Mouse (Mus musculus): ENCODE data around the gene Cldn34c2. TPM values are rescaled to one million over a fixed set of nuclear protein-coding genes. Genes with fewer than 3 reads are reported as not detected.

The Cldn34c2 gene
- not detected in 2 replicates for polyA plus RNA-seq (2015; fragmentation: Nextera tagmentation; extraction: Ambion mirVana)

DNA sequence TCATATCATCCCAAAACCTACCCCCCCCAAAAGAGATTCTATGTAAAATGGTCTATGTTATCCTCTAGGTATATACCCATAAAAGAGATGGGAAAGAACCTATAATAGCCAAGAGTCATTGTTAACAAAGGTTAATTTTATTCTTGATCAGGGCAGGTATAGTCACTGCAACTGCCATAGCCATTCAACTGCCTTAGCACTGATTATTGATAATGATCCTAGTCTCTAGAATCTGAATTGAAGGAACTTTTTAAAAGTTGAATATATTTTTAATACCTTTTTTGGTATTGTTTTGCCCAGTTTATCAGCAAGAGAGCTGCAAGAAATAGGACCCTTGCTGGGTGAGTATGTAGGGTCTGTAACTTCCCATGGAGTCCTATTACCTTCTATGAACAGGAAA is at the start of gene Cldn34c2:
TSS of gene Cldn34c2 (plus strand) at position 301 of the 400 bp plus-strand sequence.

Other genes starting within 250 kb of the Cldn34c2 start
- not detected in 2 replicates for gene Gm17467, start 123.1 kb downstream of the Cldn34c2 start, polyA plus RNA-seq (2015; fragmentation: Nextera tagmentation; extraction: Ambion mirVana)
- not detected in 2 replicates for gene Cldn34c3, start 212.0 kb downstream of the Cldn34c2 start, polyA plus RNA-seq (2015; fragmentation: Nextera tagmentation; extraction: Ambion mirVana)